Mouse (Mus musculus): ENCODE results near the gene Cyfip2. TPM values are rescaled to one million over a fixed set of nuclear protein-coding genes. Genes with fewer than 3 reads are reported as not detected.

Gene Cyfip2
- total RNA-seq (2023), result 174 to 195 TPM (median 181 TPM) in 4 replicates

GRCm38 (mm10) chr11:46312523-46313035 lies at the start of gene Cyfip2:
Cyfip2 (minus strand) TSS chr11:46312859.

DNA sequence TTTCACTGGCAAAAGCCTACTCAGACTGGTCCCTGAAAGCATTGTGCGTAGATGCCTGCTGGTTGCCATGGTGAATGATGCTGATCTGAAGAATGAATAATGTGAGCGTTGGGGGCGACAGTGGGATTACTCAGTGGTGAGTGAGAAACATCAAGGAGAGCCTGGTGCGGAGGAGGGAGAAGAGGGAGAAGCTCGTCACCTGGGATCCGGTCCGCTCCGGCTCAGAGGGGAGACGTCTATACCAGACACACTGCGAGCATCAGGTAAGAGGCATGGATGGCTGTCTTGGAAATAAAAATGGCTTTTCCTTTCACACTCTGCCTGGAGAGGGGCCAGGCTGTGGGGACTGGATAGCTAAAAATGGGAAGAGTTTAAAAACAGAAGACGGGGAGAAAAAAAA lies 77.3 kb downstream of the Cyfip2 start, which contains the start of gene Fndc9:
Gene Fndc9, plus strand, starts transcription at position 198 of the 400 bp plus-strand sequence.

GRCm38 (mm10) chr11:46165866-46166585 lies 146.6 kb downstream of the Cyfip2 start, which contains the start of gene Nipal4:
Nipal4 (minus strand) TSS chr11:46166508.

Other genes starting within 250 kb of the Cyfip2 start
- 0.72 to 1.9 TPM (median 1.6 TPM) in 4 replicates for gene Nipal4, start 146.4 kb downstream of the Cyfip2 start, total RNA-seq (2023)
- not detected in 4 replicates for gene Fndc9, start 77.3 kb downstream of the Cyfip2 start, total RNA-seq (2023)
- 1.4 to 1.8 TPM (median 1.5 TPM) in 4 replicates for gene Itk, start 76.7 kb upstream of the Cyfip2 start, total RNA-seq (2023)
- gene Fam71b, start 83.7 kb upstream of the Cyfip2 start, total RNA-seq (2023), result not detected in 4 replicates
- 86.1 to 115 TPM (median 106 TPM) in 4 replicates for gene Med7, start 124.1 kb upstream of the Cyfip2 start, total RNA-seq (2023)
- gene Havcr2, start 142.1 kb upstream of the Cyfip2 start, total RNA-seq (2023), result 0.45 to 0.78 TPM (median 0.60 TPM) in 4 replicates
- not detected in 4 replicates for gene Gm12169, start 211.4 kb upstream of the Cyfip2 start, total RNA-seq (2023)